Mouse (Mus musculus) limb, embryonic 10.5 days (tissue): Measurements from ENCODE around the gene Ttll11. TPM values are rescaled to one million over a fixed set of nuclear protein-coding genes. Genes with fewer than 3 reads are reported as not detected.

ENCODE experiments used
- DNase-seq: peaks from one replicate; pipeline ENCODE4 v3.0.0-alpha.2; 2017; ENCODE audit warnings: low spot score
- H3K27ac ChIP-seq: fragments of 300-500 bp; sonication (generic); 2 replicates; pipeline ENCODE4 v1.5.1; 2016; ENCODE audit warnings: mild to moderate bottlenecking
- H3K27me3 ChIP-seq: fragments of 300-500 bp; sonication (generic); 2 replicates; pipeline ENCODE4 v1.6.1; 2016; ENCODE audit warnings: low read depth, mild to moderate bottlenecking; ENCODE audit not compliant: poor library complexity, severe bottlenecking
- H3K36me3 ChIP-seq: fragments of 300-500 bp; sonication (generic); 2 replicates; pipeline ENCODE4 v1.6.1; 2016; ENCODE audit warnings: mild to moderate bottlenecking, moderate library complexity
- H3K4me1 ChIP-seq: fragments of 300-500 bp; sonication (generic); 2 replicates; pipeline ENCODE4 v1.6.1; 2016
- H3K4me3 ChIP-seq: fragments of 300-500 bp; sonication (generic); 2 replicates; pipeline ENCODE4 v1.5.1; 2016; ENCODE audit warnings: mild to moderate bottlenecking, moderate library complexity
- H3K9me3 ChIP-seq: fragments of 300-500 bp; sonication (generic); replicated peaks from 2 replicates; pipeline ENCODE4 v1.6.1; 2016; ENCODE audit warnings: mild to moderate bottlenecking
- WGBS: fragments of 180-500 bp; shearing (Covaris S2); methylation state at CpG from one replicate; pipeline ENCODE4 v1.1.7; 2016; 5-methylcytosine and 5-hydroxymethylcytosine counted together
- polyA plus RNA-seq: library from polyadenylated mRNA; unstranded; fragments of >200 nt; fragmentation: Nextera tagmentation; extraction: Ambion mirVana; gene quantifications from 2 replicates; pipeline ENCODE4 v1.2.1, GENCODE M21; 2016

The Ttll11 gene
- polyA plus RNA-seq, 1 experiment from 2014 or later, result 0.65 TPM

DNA sequence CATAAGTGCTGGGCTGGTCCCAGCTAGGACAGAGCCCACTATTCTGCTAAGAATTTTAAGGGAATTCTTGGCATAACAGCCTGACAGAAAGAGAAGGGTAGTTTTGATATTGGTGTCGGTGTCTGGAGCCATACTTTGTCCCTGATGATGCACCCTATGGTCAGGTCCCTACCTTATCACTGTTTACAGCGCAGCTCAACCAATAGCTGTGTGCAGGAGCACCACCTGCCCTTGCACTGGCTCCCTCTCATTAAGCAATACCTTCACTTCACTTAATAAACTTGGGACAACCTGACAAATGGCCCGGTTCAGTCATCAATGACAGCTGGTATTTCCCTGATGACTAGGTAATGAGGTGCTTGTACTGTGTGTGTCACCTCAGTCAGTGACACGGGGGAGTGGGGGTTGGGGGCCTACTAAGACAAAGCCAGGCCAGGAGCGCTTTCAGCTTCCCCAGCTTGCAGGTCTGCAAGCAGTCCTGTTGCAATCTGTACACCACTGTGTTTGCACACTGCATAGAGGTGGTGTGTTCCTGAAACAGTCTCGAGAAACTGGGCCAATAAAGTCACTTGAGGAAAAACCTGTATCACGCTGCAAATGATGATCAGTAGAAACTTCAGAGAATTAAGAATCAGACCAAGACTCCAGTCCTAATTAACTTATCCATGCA is 22.1 kb downstream of the Ttll11 start:
- Histone ChIP-seq H3K4me1 (peaks cover 19% of the 10 kb centered on the region), H3K4me3 (no peak overlapping the region), H3K9me3 (no peaks in the 10 kb centered on the region), H3K27ac (peak overlapping the region; percentile 71; the same call in 1 of the 2 replicates), H3K27me3 (0 out of 2 replicates have a peak, but pooled peaks cover 6% of the 10 kb centered on the region), H3K36me3 (no peaks in the 10 kb centered on the region)
- WGBS, result 62% methylated on average over 7 of the region's 7 CpGs
- DNase-seq, result peak; percentile 42

- Histone ChIP-seq H3K4me1 (peaks cover 33% of the 10 kb centered on the region), H3K27ac (no peak overlapping the region), H3K36me3 (no peaks in the 10 kb centered on the region), H3K4me3 (no peak overlapping the region), H3K9me3 (no peaks in the 10 kb centered on the region), H3K27me3 (0 out of 2 replicates have a peak, but pooled peaks cover 16% of the 10 kb centered on the region)
- WGBS, result 59% methylated on average over 5 of the region's 5 CpGs
- no peak for DNase-seq
Measured at GRCm38 (mm10) chr2:35955211-35955610, 24.5 kb downstream of the Ttll11 start.

DNA sequence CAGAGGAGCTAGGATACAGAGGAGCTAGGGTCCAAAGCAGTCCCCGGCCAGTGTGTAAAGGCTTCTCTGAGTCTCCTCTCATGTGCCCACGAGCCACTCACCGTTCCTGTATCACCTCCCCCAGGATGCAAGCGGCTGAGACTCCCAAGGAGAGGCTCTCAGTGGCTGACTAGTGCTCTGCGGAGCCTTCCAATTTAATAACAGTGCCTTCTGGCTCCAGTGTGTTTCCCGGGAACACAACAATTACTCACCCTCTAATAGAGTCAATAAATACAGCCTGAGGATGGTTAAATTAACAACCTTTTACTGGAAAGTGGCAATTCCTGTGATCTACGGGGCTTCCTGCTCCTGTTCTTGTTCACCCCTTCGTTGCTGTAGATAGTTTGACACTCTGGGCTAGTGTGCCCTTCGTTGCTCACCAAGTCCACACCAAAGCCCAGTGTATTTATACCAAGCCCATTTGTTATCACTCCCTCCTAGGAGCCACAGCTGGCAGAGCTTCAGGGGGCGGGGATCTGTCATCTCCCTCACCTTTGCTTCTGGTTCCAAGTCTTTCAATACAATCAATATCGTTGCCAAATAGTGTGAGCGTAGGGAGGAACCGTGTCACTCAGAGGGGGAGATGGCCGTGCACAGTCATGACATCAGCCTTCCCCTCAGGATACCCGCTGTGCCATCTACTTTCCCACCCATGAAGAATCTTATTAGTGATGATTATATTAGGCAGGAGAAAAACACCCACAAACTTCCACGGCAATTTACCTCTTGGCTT is 27.3 kb downstream of the Ttll11 start:
- Histone ChIP-seq H3K36me3 (no peaks in the 10 kb centered on the region), H3K27me3 (0 out of 2 replicates have a peak, but pooled peaks cover 16% of the 10 kb centered on the region), H3K4me3 (no peak overlapping the region), H3K27ac (peak overlapping the region; percentile 16; the same call in 1 of the 2 replicates), H3K4me1 (peaks cover 22% of the 10 kb centered on the region), H3K9me3 (0 out of 2 replicates have a peak, but pooled peaks cover 2% of the 10 kb centered on the region)
- no peak for DNase-seq
- 54% methylated on average over 16 of the region's 16 CpGs for WGBS

GRCm38 (mm10) chr2:35944896-35945295 is 34.8 kb downstream of the Ttll11 start:
- Histone ChIP-seq H3K27ac (no peak overlapping the region), H3K36me3 (no peaks in the 10 kb centered on the region), H3K4me3 (no peak overlapping the region), H3K9me3 (0 out of 2 replicates have a peak, but pooled peaks cover 2% of the 10 kb centered on the region), H3K4me1 (no peaks in the 10 kb centered on the region), H3K27me3 (no peaks in the 10 kb centered on the region)
- WGBS, result 88% methylated on average over 4 of the region's 4 CpGs
- no peak for DNase-seq

- Histone ChIP-seq H3K27me3 (no peaks in the 10 kb centered on the region), H3K36me3 (no peaks in the 10 kb centered on the region), H3K27ac (no peak overlapping the region), H3K4me3 (no peak overlapping the region), H3K4me1 (no peaks in the 10 kb centered on the region), H3K9me3 (no peaks in the 10 kb centered on the region)
- 81% methylated on average over 9 of the region's 9 CpGs for WGBS
- no peak for DNase-seq
Measured at GRCm38 (mm10) chr2:35942960-35943359, 36.8 kb downstream of the Ttll11 start.

- Histone ChIP-seq H3K27me3 (no peaks in the 10 kb centered on the region), H3K4me1 (no peaks in the 10 kb centered on the region), H3K4me3 (no peak overlapping the region), H3K27ac (no peak overlapping the region), H3K9me3 (no peaks in the 10 kb centered on the region), H3K36me3 (no peaks in the 10 kb centered on the region)
- DNase-seq, result no peak
- WGBS, result 81% methylated on average over 5 of the region's 5 CpGs
Measured at GRCm38 (mm10) chr2:35935045-35935444, 44.7 kb downstream of the Ttll11 start.

GRCm38 (mm10) chr2:35933116-35933515 is 46.6 kb downstream of the Ttll11 start:
- H3K9me3 ChIP-seq, result no peaks in the 10 kb centered on the region
- H3K4me1 ChIP-seq, result no peaks in the 10 kb centered on the region
- DNase-seq, result no peak
- 94% methylated on average over 13 of the region's 13 CpGs for WGBS
- no peak overlapping the region for H3K27ac ChIP-seq
- no peaks in the 10 kb centered on the region for H3K36me3 ChIP-seq
- no peak overlapping the region for H3K4me3 ChIP-seq
- no peaks in the 10 kb centered on the region for H3K27me3 ChIP-seq

DNA sequence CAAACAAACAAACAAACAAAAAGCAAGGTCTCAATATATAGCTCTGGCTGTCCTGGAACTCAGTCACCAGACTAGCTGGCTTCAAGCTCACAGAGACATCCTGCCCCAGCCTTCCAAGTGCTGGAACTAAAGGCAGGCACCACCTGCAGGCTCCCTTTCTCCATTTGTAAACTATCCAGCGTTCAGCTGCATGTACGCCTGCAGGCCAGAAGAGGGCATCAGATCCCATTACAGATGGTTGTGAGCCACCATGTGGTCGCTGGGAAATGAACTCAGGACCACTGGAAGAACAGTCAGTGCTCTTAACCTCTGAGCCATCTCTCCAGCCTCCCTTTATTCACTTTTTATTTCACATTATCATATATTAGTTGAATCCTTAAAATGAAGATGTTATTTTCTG is 48.1 kb downstream of the Ttll11 start:
- no peak for DNase-seq
- Histone ChIP-seq H3K4me1 (no peaks in the 10 kb centered on the region), H3K27me3 (no peaks in the 10 kb centered on the region), H3K4me3 (no peak overlapping the region), H3K9me3 (no peaks in the 10 kb centered on the region), H3K27ac (no peak overlapping the region), H3K36me3 (no peaks in the 10 kb centered on the region)
- 72% methylated on average over 3 of the region's 3 CpGs for WGBS

DNA sequence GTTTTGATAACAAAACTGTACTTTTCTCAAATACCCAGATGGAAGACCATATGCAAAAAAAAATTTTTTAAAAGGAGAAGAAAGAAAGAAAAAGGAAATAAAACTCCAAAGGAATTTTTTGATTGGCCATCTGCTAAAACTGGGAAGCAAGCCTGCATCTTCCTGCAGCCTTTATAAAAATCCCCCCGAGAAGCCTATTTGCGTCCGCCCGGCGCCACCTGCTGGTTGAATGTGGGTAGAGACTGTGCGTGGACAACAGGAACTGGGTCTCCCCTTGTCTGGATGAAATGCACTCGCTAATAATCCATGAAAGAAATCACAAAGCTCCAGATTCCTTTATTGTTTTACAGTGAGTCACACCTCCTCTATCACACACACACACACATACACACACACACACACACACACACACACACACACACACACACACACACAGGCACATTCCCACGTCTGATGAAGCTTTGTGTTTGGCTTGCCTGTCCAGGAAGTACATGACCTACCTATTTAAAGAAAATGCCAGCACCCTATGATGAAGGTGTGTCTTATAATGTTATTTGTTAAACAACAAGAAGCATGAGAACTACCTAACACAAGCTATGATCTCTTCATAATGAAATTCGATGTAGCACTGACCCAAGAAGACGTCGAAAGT is 49.1 kb downstream of the Ttll11 start:
- no peak overlapping the region for H3K4me3 ChIP-seq
- no peaks in the 10 kb centered on the region for H3K36me3 ChIP-seq
- no peaks in the 10 kb centered on the region for H3K4me1 ChIP-seq
- DNase-seq, result peak; percentile 93
- no peak overlapping the region for H3K27ac ChIP-seq
- H3K27me3 ChIP-seq, result no peaks in the 10 kb centered on the region
- WGBS, result 34% methylated on average over 11 of the region's 11 CpGs
- H3K9me3 ChIP-seq, result no peaks in the 10 kb centered on the region

GRCm38 (mm10) chr2:35928133-35928532 is 51.6 kb downstream of the Ttll11 start:
- Histone ChIP-seq H3K36me3 (no peaks in the 10 kb centered on the region), H3K9me3 (no peaks in the 10 kb centered on the region), H3K27me3 (no peaks in the 10 kb centered on the region), H3K4me3 (no peak overlapping the region), H3K27ac (no peak overlapping the region), H3K4me1 (no peaks in the 10 kb centered on the region)
- no peak for DNase-seq
- 81% methylated on average over 6 of the region's 6 CpGs for WGBS

- DNase-seq, result no peak
- no peaks in the 10 kb centered on the region for H3K27me3 ChIP-seq
- no peaks in the 10 kb centered on the region for H3K4me1 ChIP-seq
- no peaks in the 10 kb centered on the region for H3K36me3 ChIP-seq
- no peaks in the 10 kb centered on the region for H3K9me3 ChIP-seq
- no peak overlapping the region for H3K4me3 ChIP-seq
- 80% methylated on average over 4 of the region's 4 CpGs for WGBS
- no peak overlapping the region for H3K27ac ChIP-seq
Measured at GRCm38 (mm10) chr2:35924947-35925346, 54.8 kb downstream of the Ttll11 start.

DNA sequence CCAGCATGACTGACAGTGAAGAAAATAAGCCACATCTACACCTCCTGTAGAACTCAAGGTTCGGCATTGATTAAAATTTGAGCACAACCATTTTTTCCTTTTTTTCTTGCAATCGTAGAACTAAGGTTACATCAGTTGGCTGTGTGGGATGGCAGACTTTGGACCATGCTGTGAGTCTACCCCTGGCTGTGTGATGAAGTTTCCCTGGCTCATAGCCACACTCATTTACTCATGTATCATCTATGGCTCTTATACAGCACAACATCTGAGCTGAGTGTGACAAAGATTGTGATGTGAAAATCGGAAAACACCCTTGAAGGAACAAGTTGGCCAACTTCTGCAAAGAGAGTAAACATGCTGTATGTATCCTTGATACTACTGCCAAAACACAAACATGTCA is 56.8 kb downstream of the Ttll11 start:
- no peak overlapping the region for H3K27ac ChIP-seq
- H3K9me3 ChIP-seq, result no peaks in the 10 kb centered on the region
- H3K36me3 ChIP-seq, result no peaks in the 10 kb centered on the region
- H3K4me1 ChIP-seq, result no peaks in the 10 kb centered on the region
- DNase-seq, result no peak
- no peak overlapping the region for H3K4me3 ChIP-seq
- WGBS, result 91% methylated on average over 3 of the region's 3 CpGs
- H3K27me3 ChIP-seq, result no peaks in the 10 kb centered on the region

GRCm38 (mm10) chr2:35912090-35912489 is 67.6 kb downstream of the Ttll11 start:
- no peaks in the 10 kb centered on the region for H3K27me3 ChIP-seq
- H3K27ac ChIP-seq, result no peak overlapping the region
- H3K4me1 ChIP-seq, result peaks cover 16% of the 10 kb centered on the region
- H3K4me3 ChIP-seq, result no peak overlapping the region
- 86% methylated on average over 4 of the region's 4 CpGs for WGBS
- no peaks in the 10 kb centered on the region for H3K9me3 ChIP-seq
- DNase-seq, result no peak
- no peaks in the 10 kb centered on the region for H3K36me3 ChIP-seq
